Mouse (Mus musculus): ENCODE measurements around the gene Olfr1079. TPM values are rescaled to one million over a fixed set of nuclear protein-coding genes. Genes with fewer than 3 reads are reported as not detected.
"Not testable (repeated sequence)": the region's sequence is repeated elsewhere in the genome, so short reads cannot be mapped to it uniquely, and the experiment has no call there.

Olfr1079 gene
- total RNA-seq (2021) (not detected), polyA plus RNA-seq (2012; rRNA removed) (not detected in 2 replicates)
- long read RNA-seq = 0 reads

DNA sequence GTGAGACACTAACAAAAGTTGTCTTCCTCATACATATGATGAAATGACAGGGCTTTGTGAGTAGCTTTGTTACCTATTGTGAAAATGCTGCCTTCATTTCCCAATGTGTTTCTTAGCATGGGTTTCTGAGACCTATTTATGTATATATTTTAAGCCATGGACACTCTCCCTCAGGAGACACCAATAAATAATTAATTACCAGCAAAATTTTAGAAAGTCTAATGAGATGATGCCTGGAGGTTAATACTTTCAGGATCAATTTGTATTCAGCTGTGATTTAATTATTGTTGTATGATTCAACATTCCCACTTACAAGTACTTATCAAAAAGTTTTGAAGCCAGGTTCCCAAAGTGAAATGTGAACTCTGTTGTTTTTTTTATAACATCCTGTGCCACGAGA lies at the start of gene Olfr1079:
Gene Olfr1079, minus strand, starts transcription at position 101 of the 400 bp plus-strand sequence.
- DNase-seq = no peak

DNA sequence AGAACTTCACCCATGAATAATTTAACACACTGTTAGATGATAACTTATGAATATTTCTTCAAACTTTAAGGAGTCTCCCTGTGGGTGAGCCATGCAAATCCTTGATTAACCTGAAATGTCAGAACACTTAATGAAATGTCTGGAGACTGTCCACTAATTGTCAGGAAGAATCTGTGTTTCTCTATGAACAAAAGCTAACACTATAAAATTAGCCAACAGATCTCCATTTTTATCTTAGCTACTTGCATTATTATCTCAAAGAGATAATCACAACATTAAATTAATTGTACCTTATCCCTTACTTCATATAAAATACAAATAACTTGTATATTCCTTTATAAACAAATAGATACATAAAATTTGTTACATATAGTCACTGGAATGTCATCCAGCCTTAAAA lies 15.9 kb upstream of the Olfr1079 start, which contains the start of gene Olfr1080:
Gene Olfr1080, minus strand, starts transcription at position 101 of the 400 bp plus-strand sequence.
- DNase-seq = not testable (repeated sequence)

DNA sequence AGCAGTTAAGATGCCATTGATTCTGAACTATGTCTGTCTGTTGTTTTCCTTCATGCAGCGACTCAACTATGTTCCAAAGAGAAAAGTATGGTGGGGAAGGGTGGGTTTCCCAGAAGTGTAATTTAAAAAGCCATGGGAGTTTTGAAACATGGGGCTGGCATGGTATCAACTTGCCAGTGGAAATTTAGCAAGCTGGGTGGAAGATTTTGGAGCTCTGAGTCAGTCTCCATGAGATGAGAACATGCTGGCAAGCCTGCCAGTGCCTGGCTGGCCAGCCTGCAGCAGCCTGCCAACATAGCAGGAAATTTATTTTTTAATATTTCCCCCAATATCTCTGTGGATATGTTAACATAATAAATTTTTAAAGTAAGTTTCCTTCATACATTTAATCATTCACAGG lies 11.3 kb downstream of the Olfr1079 start:
- no peak for DNase-seq

DNA sequence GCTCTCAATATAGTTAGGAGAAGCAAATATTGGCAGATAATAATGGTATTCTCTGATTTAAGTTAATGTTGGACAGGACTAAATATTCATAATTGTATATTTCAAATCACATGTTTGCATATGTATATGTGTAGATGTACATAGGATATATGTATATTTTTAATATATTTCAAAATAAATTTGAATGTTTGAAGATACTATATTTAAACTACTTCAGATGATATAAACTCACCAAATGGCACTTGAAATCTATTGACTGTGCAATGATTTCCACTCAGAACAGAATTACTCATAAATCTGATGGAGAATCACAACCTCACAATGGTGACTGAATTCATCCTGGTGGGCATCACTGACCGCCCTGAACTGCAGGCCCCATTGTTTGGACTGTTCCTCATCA lies 34.1 kb downstream of the Olfr1079 start, which contains the start of gene Olfr1076:
Gene Olfr1076, plus strand, starts transcription at position 301 of the 400 bp plus-strand sequence.
- no peak for DNase-seq

DNA sequence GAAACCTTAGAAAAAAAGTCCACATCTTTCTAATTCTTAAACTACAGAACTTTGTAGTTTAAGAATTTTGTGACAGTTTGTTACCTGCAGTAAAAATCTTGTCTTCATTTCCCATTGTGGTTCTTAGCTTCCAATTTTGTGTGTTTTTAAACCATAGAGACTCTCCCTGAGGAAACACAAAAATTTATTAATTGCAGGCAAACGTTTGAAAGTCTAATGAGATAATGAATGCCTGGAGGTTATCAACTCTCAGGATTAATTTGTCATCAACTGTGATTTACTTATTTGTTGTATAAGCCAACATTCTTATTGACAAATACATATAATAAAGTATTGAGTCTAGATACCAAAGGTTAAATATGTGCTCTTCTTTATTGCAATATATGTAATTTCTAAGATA lies 55.0 kb downstream of the Olfr1079 start, which contains the start of gene Olfr228:
Gene Olfr228, minus strand, starts transcription at position 101 of the 400 bp plus-strand sequence.
- DNase-seq = no peak

Other genes with a start within 250 kb of the Olfr1079 start
- not detected for gene Olfr1053, start 227.2 kb downstream of the Olfr1079 start, total RNA-seq (2021)
- gene Olfr1053, start 227.2 kb downstream of the Olfr1079 start, polyA plus RNA-seq (2012; rRNA removed) = not detected in 2 replicates
- not detected for gene Olfr1054, start 207.0 kb downstream of the Olfr1079 start, total RNA-seq (2021)
- gene Olfr1054, start 207.0 kb downstream of the Olfr1079 start, polyA plus RNA-seq (2012; rRNA removed) = not detected in 2 replicates
- not detected for gene Olfr1055, start 192.2 kb downstream of the Olfr1079 start, total RNA-seq (2021)
- gene Olfr1055, start 192.2 kb downstream of the Olfr1079 start, polyA plus RNA-seq (2012; rRNA removed) = not detected in 2 replicates
- not detected for gene Olfr1056, start 180.0 kb downstream of the Olfr1079 start, total RNA-seq (2021)
- gene Olfr1056, start 180.0 kb downstream of the Olfr1079 start, polyA plus RNA-seq (2012; rRNA removed) = not detected in 2 replicates
- gene Olfr1057, start 164.1 kb downstream of the Olfr1079 start, total RNA-seq (2021) = not detected
- gene Olfr1057, start 164.1 kb downstream of the Olfr1079 start, polyA plus RNA-seq (2012; rRNA removed) = not detected in 2 replicates
- not detected for gene Olfr1058, start 153.9 kb downstream of the Olfr1079 start, total RNA-seq (2021)
- gene Olfr1058, start 153.9 kb downstream of the Olfr1079 start, polyA plus RNA-seq (2012; rRNA removed) = not detected in 2 replicates
- not detected for gene Olfr1061, start 128.4 kb downstream of the Olfr1079 start, total RNA-seq (2021)
- not detected in 2 replicates for gene Olfr1061, start 128.4 kb downstream of the Olfr1079 start, polyA plus RNA-seq (2012; rRNA removed)
- gene Olfr1062, start 115.7 kb downstream of the Olfr1079 start, total RNA-seq (2021) = not detected
- not detected in 2 replicates for gene Olfr1062, start 115.7 kb downstream of the Olfr1079 start, polyA plus RNA-seq (2012; rRNA removed)
- not detected for gene Olfr1065, start 91.9 kb downstream of the Olfr1079 start, total RNA-seq (2021)
- gene Olfr1065, start 91.9 kb downstream of the Olfr1079 start, polyA plus RNA-seq (2012; rRNA removed) = not detected in 2 replicates
- gene Olfr1066, start 86.2 kb downstream of the Olfr1079 start, total RNA-seq (2021) = not detected
- gene Olfr1066, start 86.2 kb downstream of the Olfr1079 start, polyA plus RNA-seq (2012; rRNA removed) = not detected in 2 replicates
- not detected for gene Olfr228, start 55.1 kb downstream of the Olfr1079 start, total RNA-seq (2021)
- not detected in 2 replicates for gene Olfr228, start 55.1 kb downstream of the Olfr1079 start, polyA plus RNA-seq (2012; rRNA removed)
- gene Olfr1076, start 34.0 kb downstream of the Olfr1079 start, total RNA-seq (2021) = not detected
- not detected in 2 replicates for gene Olfr1076, start 34.0 kb downstream of the Olfr1079 start, polyA plus RNA-seq (2012; rRNA removed)
- not detected for gene Olfr1080, start 15.8 kb upstream of the Olfr1079 start, total RNA-seq (2021)
- not detected in 2 replicates for gene Olfr1080, start 15.8 kb upstream of the Olfr1079 start, polyA plus RNA-seq (2012; rRNA removed)
- gene Olfr1082, start 56.5 kb upstream of the Olfr1079 start, total RNA-seq (2021) = not detected
- gene Olfr1082, start 56.5 kb upstream of the Olfr1079 start, polyA plus RNA-seq (2012; rRNA removed) = not detected in 2 replicates
- gene Olfr1084, start 97.2 kb upstream of the Olfr1079 start, total RNA-seq (2021) = not detected
- gene Olfr1084, start 97.2 kb upstream of the Olfr1079 start, polyA plus RNA-seq (2012; rRNA removed) = not detected in 2 replicates
- gene Olfr1085, start 119.5 kb upstream of the Olfr1079 start, total RNA-seq (2021) = not detected
- gene Olfr1085, start 119.5 kb upstream of the Olfr1079 start, polyA plus RNA-seq (2012; rRNA removed) = not detected in 2 replicates
- gene Olfr1086, start 137.6 kb upstream of the Olfr1079 start, total RNA-seq (2021) = not detected
- not detected in 2 replicates for gene Olfr1086, start 137.6 kb upstream of the Olfr1079 start, polyA plus RNA-seq (2012; rRNA removed)
- gene Olfr1087, start 155.9 kb upstream of the Olfr1079 start, total RNA-seq (2021) = not detected
- gene Olfr1087, start 155.9 kb upstream of the Olfr1079 start, polyA plus RNA-seq (2012; rRNA removed) = not detected in 2 replicates
- not detected for gene Olfr1089, start 191.2 kb upstream of the Olfr1079 start, total RNA-seq (2021)
- not detected in 2 replicates for gene Olfr1089, start 191.2 kb upstream of the Olfr1079 start, polyA plus RNA-seq (2012; rRNA removed)
- gene Olfr1090, start 216.5 kb upstream of the Olfr1079 start, total RNA-seq (2021) = not detected
- not detected in 2 replicates for gene Olfr1090, start 216.5 kb upstream of the Olfr1079 start, polyA plus RNA-seq (2012; rRNA removed)
- gene Olfr1093, start 240.0 kb upstream of the Olfr1079 start, total RNA-seq (2021) = not detected
- not detected in 2 replicates for gene Olfr1093, start 240.0 kb upstream of the Olfr1079 start, polyA plus RNA-seq (2012; rRNA removed)

All from adrenal gland, adult 2 months (tissue).